Mouse (Mus musculus): ENCODE data around the gene Aco2.

GRCm38 (mm10) chr15:81845724-81846123 lies 26.4 kb upstream of the Aco2 start:
- peak; percentile 72 for TF ChIP-seq POLR2A (IDR thresholded peaks at IDR 0.05; ENCODE audit: extremely low read depth, insufficient read depth, low read length)
- no peak for TF ChIP-seq CTCF (IDR thresholded peaks at IDR 0.05; ENCODE audit: low read depth, low read length)
